Mouse (Mus musculus) neural tube, embryonic 10.5 days (tissue): ENCODE data around the gene Tmem256.

ENCODE experiments used
- DNase-seq: peaks from one replicate; pipeline ENCODE4 v3.0.0-alpha.2; 2017; ENCODE audit warnings: low spot score; ENCODE audit errors: extremely low spot score

The Tmem256 gene

GRCm38 (mm10) chr11:69815155-69815554 is 23.2 kb upstream of the Tmem256 start, which contains the start of gene Gm39566:
TSS of gene Gm39566 (minus strand) at chr11:69815298.
- no peak for DNase-seq

- no peak for DNase-seq
Measured at GRCm38 (mm10) chr11:69816520-69816919, 21.8 kb upstream of the Tmem256 start.

- no peak for DNase-seq
Measured at GRCm38 (mm10) chr11:69818365-69818764, 19.9 kb upstream of the Tmem256 start, which contains the start of gene Spem2. TSS of gene Spem2 (minus strand) at chr11:69818465.

GRCm38 (mm10) chr11:69818871-69819270 is 19.4 kb upstream of the Tmem256 start:
- DNase-seq, result no peak

GRCm38 (mm10) chr11:69822080-69822479 is 16.2 kb upstream of the Tmem256 start, which contains the start of gene Spem1:
TSS of gene Spem1 (minus strand) at chr11:69822180.
- DNase-seq, result no peak

GRCm38 (mm10) chr11:69823456-69823855 is 14.9 kb upstream of the Tmem256 start:
- DNase-seq, result no peak

- DNase-seq, result no peak
Measured at GRCm38 (mm10) chr11:69828832-69829231, 9.5 kb upstream of the Tmem256 start.

GRCm38 (mm10) chr11:69833554-69833953 is 4.8 kb upstream of the Tmem256 start:
- DNase-seq, result no peak

GRCm38 (mm10) chr11:69834001-69834549 is 4.2 kb upstream of the Tmem256 start:
- DNase-seq, result peak; percentile 48

GRCm38 (mm10) chr11:69835326-69835965 is 2.9 kb upstream of the Tmem256 start:
- DNase-seq, result peak; percentile 61

GRCm38 (mm10) chr11:69835966-69836335 is 2.4 kb upstream of the Tmem256 start:
- DNase-seq, result no peak

- DNase-seq, result peak; percentile 56
Measured at GRCm38 (mm10) chr11:69836703-69837576, 1.4 kb upstream of the Tmem256 start.

- DNase-seq, result no peak
Measured at GRCm38 (mm10) chr11:69837604-69837951, 736 bp upstream of the Tmem256 start, which contains the start of gene Nlgn2. TSS of gene Nlgn2 (minus strand) at chr11:69837784.

- DNase-seq, result no peak
Measured at GRCm38 (mm10) chr11:69838714-69839104, 395 bp downstream of the Tmem256 start.

GRCm38 (mm10) chr11:69846198-69846680 is 7.9 kb downstream of the Tmem256 start, which contains the start of gene Plscr3:
TSS of gene Plscr3 (plus strand) at chr11:69846376.
- peak; percentile 93 for DNase-seq

GRCm38 (mm10) chr11:69846738-69847688 is 8.7 kb downstream of the Tmem256 start:
- DNase-seq, result no peak

- DNase-seq, result no peak
Measured at GRCm38 (mm10) chr11:69848021-69848420, 9.7 kb downstream of the Tmem256 start.

- no peak for DNase-seq
Measured at GRCm38 (mm10) chr11:69849128-69849527, 10.8 kb downstream of the Tmem256 start.

- no peak for DNase-seq
Measured at GRCm38 (mm10) chr11:69849884-69850283, 11.6 kb downstream of the Tmem256 start.

GRCm38 (mm10) chr11:69850754-69851153 is 12.4 kb downstream of the Tmem256 start:
- DNase-seq, result no peak

GRCm38 (mm10) chr11:69853994-69854393 is 15.7 kb downstream of the Tmem256 start:
- DNase-seq, result no peak
